Mouse (Mus musculus): ENCODE measurements around the gene Cox8a.
A peak's percentile ranks its signal among the peaks of the same experiment; 100 is the strongest.

Cox8a gene

DNA sequence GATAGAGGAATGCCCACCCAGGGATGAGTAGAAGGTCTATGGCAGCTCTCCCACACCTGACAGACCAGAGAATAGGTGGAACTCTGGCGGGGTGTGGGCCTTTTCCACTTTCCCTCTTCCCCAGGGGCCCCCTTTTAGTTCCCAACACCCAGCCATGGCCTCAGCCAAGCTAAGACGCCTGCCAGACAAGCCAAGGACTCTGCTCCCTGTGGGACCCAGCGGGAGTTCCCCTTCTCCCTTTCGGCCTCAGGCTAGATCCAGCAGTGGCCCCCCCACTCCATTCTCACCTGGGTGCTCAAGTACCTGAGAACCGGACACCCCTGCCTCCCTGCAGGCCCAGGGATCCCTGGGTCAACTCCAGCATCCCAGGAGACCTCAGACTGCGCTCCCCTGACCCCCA is 4.8 kb upstream of the Cox8a start:
- no peak for DNase-seq (ENCODE audit: low spot score)

DNA sequence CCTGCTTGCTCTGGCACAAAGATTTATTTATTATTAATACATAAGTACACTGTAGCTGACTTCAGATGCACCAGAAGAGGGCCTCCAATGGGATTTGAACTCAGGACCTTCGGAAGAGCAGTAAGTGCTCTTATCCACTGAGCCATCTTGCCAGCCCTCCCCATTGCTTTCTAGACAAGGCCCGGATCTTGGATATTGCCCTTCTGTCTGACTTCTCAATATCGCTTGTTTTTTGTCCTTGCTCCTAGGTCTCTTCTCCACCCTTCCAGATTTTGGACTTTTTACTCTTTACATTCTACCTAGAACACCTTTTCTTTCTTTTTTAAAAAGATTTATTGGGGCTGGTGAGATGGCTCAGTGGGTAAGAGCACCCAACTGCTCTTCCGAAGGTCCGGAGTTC is 1.3 kb upstream of the Cox8a start:
- DNase-seq (ENCODE audit: low spot score), result no peak

DNA sequence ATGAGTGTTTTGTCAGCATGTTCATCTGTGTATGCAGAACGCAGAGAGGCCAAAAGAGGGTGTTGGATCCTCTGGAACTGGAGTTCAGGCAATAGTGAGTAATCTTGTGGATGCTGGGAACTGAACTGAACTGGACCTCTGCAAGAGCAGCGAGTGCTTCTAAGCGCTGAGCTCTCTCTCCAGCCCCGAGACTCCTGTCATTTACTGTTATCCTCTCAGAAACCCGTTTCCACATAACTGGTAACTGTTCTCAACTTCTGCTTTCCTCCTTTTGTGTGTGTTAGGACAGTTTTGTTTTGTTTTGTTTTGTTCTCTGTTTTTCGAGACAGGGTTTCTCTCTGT is 481 bp upstream of the Cox8a start:
- no peak for DNase-seq (ENCODE audit: low spot score)

DNA sequence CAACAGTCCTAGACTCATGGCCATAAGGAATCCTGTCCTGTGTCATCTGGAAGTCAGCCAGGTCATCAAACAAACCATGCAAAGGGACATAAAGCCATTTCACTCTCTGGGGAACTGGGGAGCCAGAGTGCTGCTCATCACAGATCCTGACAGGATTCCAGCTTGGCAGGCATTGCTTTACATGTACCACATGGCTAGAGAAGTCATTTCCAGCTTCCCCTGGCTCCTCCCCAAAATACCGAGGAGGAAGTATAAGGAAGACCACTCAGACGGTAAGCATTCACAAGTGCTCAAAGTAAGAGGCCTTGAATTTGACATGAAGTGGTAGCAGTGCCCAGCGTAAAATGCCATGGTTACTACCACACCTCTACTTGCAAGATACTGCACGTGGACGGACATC is 2.9 kb downstream of the Cox8a start:
- DNase-seq (ENCODE audit: low spot score), result no peak

DNA sequence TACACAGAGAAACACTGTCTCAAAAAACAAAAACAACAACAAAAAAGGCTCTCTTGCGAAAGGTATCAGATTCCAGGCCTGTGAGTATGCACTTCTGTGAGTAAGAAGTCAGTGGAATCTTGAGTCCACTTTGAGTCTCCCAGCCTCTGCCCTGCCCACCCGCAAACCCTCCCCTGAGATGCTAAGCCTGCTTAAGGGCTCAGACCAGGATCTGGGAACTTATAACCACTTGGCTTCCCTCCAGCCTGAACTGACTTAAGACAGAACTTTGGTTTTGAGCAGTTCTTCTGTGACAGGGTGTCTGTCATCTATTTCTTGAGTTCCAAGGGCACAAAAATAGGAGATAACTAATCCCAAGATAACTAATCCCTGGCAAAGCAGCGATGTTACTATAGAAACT is 4.4 kb downstream of the Cox8a start:
- no peak for DNase-seq (ENCODE audit: low spot score)

DNA sequence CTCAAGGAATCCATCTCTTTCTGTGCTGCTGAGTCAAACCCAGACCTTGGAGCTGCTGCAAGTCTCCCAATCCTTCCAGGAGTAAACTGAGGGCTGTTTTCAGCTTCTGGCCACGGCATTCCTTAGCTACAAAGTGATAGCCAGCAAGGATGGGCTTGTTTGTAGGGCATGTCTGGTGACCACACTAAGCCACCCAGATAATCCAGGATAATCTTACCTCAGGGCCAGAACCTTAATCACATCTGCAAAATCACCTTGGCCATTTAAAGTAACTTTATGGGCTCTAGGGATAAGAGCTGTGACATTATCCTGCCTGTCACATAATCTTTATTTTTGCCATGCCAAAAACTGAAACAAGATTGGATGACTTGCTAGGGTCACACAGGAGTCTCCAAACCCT is 5.2 kb downstream of the Cox8a start:
- DNase-seq (ENCODE audit: low spot score), result no peak

DNA sequence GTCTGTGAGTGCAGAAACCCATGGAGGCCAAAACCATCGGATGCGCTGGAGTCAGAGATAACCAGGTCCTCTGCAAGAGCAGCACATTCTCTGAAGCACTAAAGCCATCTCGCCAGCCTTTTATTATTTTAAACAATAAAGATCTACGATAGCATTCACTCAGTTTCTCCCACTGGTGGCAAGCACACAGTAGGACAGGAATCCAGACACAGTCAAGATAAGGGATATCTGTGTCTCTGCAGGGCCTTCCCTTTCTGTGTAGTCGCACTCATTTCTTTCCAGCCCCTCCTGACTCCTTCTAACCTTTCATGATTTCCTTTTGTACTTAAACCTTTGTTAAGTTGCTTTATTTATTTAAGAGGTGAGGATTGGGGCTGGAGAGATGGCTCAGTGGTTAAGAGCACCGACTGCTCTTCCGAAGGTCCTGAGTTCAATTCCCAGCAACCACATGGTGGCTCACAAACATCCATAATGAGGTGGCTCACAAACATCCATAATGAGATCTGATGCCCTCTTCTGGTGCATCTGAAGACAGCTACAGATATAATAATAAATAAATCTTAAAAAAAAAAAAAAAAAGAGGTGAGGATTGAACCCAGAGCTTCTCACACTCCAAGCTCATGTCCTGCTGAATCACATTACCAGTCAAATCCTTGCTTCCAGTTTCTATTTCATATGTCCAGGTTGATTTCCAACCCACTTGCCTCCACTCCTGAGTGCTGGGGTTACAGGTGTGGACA is 7.3 kb downstream of the Cox8a start:
- DNase-seq (ENCODE audit: low spot score), result no peak

DNA sequence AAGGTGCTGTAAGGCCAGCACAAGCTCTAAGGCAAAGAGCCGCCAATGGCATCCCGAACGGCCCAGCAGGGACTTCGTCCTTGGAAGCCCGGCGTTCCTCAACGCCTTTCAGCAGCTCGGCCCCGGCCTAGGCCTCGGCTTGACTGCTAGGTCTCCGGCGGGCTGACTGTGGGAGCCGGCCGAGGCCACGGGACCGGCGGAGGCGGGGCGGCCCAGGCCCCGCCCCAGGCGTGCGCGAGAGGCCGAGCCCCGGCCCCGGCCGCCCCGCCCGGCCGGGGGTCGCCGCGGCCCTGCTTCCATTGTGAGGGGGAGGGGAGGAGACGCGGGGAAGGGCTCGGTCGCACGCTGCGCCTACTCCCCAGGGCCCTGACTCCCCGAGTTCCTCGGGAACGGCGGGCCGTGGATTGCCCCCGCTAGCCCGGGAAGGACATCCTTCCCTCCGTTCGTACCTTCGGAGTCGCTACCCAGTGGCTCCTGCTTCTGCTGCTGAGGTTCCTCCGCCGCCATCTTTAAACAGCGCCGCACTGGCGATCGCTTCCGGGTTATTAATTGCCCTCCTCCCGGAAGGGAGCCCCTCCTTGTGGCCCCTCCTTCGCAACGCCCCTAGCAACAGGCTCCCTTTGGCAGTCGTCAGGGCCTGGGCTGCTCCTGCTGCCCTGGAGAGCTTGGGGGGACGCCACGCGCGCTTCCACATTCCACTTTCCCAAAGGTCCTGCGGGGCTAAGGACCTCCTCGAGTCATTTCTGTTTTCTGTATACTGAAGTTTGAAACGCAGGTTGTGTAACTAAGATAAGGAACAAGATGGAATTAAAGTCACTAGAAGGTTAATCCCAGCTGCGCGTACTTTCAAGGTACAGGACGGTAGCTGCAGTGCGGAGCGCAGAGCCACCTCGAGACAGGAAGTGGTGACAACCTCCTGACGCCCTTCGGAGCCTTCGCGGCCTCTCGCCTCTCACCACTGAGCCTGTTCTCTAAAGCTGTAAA is 11.4 kb downstream of the Cox8a start, which contains the start of gene Otub1:
Otub1 (minus strand) TSS at position 564 of the 984 bp plus-strand sequence.
- peak; percentile 95 for DNase-seq (ENCODE audit: low spot score)

DNA sequence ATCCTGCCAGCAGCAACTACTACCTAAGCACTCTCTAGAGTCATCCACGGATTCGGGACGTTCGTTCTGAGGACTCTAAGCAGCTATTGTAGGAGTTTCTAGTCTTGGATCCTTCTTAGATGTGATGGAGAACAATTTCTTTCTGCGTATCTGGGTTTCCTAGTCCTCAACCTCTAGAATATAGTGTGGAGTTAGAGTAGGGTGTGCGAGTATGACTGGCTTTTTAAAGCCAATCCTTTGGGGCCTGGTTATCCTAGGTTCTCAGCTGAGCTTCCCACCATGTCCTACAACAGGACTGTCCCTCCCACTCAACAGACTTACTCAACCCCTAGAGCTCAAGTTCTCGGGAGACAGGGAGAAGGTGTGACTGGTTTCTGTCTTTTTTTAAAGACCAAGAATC is 12.1 kb downstream of the Cox8a start:
- DNase-seq (ENCODE audit: low spot score), result no peak

DNA sequence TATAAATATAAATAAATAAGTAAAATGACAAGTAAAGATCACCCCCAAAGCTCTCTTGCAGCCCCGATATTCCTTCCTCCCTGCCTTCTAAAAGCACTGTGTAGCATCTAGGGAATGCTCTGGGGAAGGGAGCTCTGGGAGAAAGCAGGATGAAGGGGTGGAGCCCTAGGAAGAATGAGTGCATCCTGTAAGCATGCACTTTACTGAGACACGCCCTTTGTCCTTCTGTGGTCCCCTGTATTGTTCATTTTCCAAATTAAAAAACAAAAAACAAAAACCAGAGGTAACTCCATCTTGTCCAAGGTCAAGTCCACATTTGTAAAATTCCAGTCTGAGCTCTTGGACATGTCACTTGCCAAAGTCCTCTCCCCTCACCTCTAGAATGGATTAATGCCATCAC is 12.5 kb downstream of the Cox8a start:
- no peak for DNase-seq (ENCODE audit: low spot score)

DNA sequence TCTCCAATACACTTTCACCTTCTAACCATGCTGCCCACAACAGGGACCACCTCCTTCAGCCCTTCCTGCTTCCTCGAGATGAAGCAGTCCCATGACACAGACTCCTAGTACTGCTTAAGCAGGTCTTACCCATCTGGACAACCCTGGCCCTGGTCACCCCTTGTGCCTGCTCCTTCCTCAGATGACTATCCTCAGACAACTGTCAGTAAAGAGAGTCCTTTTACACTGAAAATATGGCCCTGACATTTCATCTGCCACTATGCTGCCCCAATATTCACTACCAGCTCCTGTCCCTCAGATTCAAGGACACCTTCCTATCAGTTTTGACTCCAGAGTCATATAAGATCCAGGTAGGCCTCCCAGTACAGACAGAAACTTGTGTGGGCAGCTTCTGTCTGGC is 17.0 kb downstream of the Cox8a start:
- DNase-seq (ENCODE audit: low spot score), result no peak

DNA sequence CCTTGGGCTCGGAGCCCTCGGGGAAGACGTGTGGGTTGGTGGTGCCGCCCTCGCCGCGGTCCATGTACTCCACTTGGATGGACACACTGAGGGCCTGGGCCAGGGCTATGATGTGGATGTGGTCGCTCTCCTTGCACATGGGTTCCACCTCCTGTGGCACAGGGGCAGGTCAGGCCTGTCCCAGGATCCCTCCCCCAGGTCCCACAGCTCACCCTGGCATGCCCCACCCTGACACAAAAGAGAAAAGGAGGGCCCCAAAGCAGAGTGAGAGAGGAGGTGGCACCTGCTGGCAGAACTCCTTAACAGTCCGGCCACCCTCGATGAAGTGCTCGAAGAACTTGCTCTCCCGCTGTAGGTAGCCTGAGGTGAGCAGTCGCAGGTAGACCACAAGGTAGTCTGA is 18.3 kb downstream of the Cox8a start:
- no peak for DNase-seq (ENCODE audit: low spot score)

DNA sequence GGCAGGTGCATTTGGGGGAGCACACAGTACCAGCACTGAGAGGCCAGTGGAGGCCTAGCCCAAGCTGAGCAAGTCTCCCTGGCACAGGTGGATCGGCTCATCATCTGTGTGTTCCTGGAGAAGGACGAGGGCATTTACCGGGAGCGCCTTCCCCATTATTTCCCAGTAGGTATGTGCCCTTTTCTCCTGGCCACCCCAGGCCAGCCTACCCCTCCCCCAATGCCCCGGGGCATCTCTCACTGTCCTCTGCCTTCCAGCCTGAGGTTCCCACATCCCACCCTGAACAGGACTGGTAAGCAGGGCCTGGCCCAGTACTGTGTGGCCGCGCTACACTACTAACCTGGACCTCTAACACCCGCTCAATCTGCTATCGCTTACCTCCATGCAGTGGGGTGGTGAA is 20.0 kb downstream of the Cox8a start:
- DNase-seq (ENCODE audit: low spot score), result peak; percentile 59

DNA sequence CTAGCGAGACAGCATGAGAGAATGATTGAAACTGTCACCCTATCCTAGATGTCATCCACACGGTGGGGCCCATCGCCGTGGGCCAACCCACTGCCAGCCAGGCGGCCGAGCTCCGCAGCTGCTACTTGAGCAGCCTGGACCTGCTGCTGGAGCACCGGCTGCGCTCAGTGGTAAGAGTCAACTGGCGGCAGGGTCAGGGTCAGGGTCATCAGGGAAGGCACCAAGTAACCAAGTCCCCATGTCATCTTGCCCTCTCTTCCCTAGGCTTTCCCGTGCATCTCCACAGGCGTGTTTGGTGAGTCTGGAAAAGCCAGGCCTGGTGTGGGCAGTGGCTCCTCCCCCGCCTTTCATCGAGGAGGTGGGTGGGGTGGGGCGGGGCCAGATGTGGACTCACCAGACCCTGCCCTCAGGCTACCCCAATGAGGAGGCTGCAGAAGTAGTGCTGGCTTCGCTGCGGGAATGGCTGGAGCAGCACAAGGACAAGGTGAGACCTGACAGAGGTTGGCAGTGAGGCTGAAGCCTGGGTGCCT is 20.6 kb downstream of the Cox8a start:
- no peak for DNase-seq (ENCODE audit: low spot score)

DNA sequence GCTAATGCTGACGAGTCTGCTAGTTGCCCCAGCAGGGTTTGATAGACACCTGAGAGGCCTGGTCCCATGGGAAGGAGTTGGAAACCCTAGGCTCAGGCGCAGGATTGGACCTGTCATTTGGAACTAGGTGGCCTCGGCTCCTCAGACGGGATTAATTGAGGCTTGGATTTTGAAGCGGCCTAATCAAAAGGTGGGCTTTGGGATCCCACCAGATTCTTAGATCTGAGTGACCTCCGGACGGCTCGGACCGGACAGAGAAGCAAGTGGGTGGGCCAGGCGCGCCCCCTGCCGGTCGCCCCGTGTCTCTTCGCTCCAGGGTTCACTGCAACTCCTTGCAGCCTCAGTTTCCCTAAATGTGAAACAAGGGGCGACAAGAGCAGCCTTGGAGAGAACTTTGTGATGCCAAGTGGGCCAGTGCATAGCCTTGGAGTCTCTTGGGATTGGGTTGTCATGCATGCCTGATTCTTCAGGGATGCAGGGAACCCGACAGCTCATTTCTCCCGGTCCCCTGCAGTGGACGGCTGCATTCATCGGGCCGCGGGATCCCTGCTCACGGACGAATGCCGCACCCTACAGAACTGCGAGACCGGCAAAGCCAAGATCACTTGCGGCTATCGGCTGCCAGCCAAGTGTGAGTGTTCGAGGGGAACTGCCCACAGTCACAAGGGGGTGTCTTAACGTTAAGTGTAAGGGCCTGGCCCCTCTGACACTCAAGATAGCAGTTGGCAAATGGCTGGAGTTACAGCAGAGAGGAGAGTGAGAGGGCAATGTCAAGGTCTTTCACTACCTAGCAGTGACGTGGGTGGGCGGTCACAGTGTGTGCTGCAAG is 21.3 kb downstream of the Cox8a start:
- peak; percentile 87 for DNase-seq (ENCODE audit: low spot score)

DNA sequence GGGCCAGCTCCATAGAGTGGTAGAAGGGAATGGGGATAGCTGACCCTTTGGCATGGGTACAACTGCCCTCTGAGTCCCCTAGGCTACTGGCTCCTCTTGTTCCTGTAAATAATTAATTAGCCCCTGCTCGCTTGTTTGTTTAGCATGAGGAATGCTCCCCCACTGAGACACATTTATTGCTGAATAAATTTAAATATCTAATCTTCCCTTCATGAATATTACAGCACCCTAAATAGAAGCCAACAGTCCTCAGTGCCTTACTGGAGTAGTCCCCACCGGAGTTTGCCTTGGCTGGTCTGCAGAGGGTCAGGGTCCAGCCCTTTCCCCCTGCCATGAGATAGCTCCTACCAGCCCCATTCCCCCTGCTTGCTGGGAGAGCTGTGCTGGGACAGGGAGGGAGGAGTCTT is 24.9 kb downstream of the Cox8a start:
- no peak for DNase-seq (ENCODE audit: low spot score)

DNA sequence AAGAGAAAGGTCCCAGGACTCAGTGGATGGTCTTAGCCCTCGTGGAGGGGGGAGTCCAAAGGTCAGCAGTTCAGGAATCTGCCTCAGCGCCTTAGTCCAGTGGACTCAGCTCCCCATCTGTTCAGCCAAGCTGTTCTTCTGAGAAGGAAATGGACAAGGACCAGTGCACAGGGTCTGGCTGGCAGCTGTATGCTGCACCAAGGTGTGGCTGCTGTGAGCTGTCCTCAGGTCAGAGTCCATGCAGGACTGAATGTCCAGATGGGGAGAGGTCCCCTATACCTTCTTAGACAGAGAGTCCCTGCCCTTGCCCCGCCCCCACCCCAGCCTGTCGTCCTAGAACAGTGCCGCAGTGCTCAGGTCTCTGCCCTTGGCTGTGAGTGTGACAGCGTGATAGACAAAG is 25.8 kb downstream of the Cox8a start:
- DNase-seq (ENCODE audit: low spot score), result no peak

DNA sequence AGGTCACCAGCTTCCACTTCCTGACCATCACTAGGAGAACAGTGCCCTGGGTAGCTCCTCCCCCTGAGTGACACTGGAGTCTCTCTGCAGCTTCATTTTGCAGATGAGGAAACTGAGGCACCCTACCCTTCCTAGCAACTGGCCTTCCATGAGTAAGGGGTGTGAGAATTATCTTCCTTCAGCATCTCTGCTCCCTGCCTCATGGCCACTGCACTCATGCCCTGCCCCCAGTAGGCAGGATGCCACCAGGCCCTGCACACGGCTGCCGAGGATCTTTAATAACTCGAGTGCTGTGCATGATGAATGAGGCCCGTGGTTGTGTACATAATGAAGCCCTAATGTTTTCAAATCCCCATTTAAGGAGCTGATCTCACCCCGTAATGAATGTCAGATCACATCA is 26.4 kb downstream of the Cox8a start:
- DNase-seq (ENCODE audit: low spot score), result no peak

DNA sequence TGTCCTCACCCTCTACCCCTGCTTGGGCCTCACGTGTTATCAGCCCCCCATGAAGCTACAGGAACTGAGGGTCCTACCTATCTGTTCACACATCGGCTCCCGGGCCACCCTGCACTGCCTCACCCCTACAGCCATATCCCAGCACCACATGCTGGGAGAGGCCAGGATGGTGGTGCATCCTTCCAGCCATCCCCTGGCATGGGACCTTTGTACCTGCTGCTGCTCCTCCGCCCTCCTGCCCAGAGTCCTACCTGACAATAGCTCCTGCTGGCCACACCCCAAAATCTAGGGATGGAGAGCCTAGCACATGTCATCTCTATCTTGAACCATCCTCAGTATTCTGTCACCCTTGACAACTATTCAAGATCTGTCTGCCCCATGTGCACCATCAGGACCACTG is 28.4 kb downstream of the Cox8a start:
- no peak for DNase-seq (ENCODE audit: low spot score)

DNA sequence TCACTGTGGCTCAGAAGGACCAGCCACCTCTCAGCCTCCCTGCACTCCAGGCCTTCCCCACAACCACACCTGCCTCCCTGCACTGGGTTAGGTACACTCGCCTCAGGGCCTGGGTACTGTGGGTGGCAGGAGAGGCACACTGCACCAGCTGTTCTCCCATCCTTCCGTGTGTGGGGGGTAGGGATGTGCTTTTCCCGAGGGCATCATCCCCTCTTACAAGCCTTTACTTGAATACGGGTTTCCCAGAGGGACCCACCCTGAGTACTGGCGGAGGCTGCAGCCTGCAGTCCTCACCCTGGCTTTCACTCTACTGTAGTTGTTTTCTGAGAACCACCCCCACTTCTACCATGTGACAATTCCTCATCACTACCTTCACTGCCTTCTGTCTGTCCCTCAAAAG is 30.3 kb downstream of the Cox8a start:
- DNase-seq (ENCODE audit: low spot score), result no peak

DNA sequence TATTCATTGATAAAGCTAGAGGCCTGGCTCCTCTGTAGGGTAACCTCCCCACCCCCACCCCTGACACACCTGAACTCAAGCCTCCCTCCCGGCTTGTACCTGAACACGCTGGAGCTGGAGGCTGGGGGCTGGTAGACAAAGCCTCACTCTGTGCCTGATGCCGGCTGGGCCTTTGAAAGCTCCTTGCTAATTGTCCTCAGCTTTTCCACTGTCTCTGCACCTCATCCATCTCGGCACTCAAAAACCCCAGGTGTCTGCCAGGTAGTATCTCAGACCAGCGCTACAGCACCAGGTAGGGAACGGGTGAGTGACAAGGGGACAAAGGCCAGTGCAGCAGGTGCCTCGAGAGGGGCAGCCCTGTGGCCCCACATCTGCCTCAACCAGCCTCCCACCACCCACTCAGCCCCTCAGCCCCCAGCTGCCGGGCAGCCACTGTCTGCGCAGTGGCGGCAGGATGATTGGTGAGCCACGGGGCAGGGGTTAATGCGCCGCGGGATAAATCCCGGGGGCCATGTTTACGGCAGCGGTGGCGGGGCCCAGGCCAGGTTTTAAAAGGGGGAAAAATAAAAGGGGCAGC is 31.6 kb downstream of the Cox8a start:
- no peak for DNase-seq (ENCODE audit: low spot score)

DNA sequence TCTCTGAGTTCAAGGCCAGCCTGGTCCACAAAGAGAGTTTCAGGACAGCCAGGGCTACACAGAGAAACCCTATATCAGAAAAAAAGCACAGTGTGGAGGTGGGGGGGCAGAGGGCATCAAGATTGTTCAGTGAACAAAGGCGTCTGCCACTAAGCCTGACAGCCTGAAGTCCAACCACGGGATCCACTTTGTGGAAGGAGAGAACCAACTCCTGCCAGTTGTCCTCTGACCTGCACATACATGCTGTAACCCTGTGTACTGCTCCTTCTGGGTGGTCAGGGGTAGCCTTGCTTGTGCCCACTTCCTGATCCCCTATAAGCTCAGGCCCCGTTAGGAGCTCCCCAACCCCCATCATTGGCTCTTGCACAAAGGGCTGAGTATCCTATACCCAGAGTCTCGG is 32.4 kb downstream of the Cox8a start:
- DNase-seq (ENCODE audit: low spot score), result no peak
